9 mouse cellular contexts compared by ENCODE assay signal in genomic region chr9:53356219-53357155, GRCm38 (mm10). TPM values are rescaled to one million over a fixed set of nuclear protein-coding genes. Genes with fewer than 3 reads are reported as not detected.
DNase-seq lines count a peak whose midpoint lies in the region; ATAC-seq lines count a peak whose summit lies in the region.
"Had no signal": no experiment of that assay in that cellular context is flagged by ENCODE, and none has a peak within 500 bp of the region (broad histone marks: within the 10 kb centered on the region; RNA-seq: fewer than 3 reads in every experiment).

No protein-coding gene starts in this region.

- intact Hi-C loops in left cerebral cortex, postnatal 14 days (cut with DNase I): no loop called here

- 70% methylated on average over 14 of the region's 14 CpGs for WGBS in midbrain, embryonic 11.5 days

- H3K27ac ChIP-seq in midbrain, embryonic 11.5 days (ENCODE audit: low read depth, low read length): no peak overlapping the region
- H3K27ac ChIP-seq: hindbrain, embryonic 15.5 days had no signal

- ATAC-seq in common myeloid progenitor, adult 5-6 weeks (replicated peaks; ENCODE audit: low read depth, poor library complexity, severe bottlenecking): peak; percentile 72
- ATAC-seq in midbrain, embryonic 11.5 days (ENCODE audit: low FRiP score): no peak

- H3K9me3 ChIP-seq in midbrain, embryonic 11.5 days (ENCODE audit: control insufficient read depth, low read length): no peaks in the 10 kb centered on the region
- H3K9me3 ChIP-seq: hindbrain, embryonic 15.5 days had no signal

- no peaks in the 10 kb centered on the region for H3K36me3 ChIP-seq in midbrain, embryonic 11.5 days (ENCODE audit: control insufficient read depth, insufficient read depth, low read length)
- H3K36me3 ChIP-seq: hindbrain, embryonic 15.5 days had no signal

- no peaks in the 10 kb centered on the region for H3K4me1 ChIP-seq in midbrain, embryonic 11.5 days (ENCODE audit: control insufficient read depth, insufficient read depth, low read length)
- H3K4me1 ChIP-seq: hindbrain, embryonic 15.5 days had no signal

- peak; percentile 66 for DNase-seq in 416B (ENCODE audit: low read depth)
- DNase-seq in kidney, postnatal 14 days: peak; percentile 17
- peak; percentile 88 for DNase-seq in lung, postnatal 25 days (ENCODE audit: low spot score)
- no peak for DNase-seq in left cerebral cortex, postnatal 14 days (ENCODE audit: low spot score in 2 of 2)
- no peak for DNase-seq in midbrain, embryonic 11.5 days (ENCODE audit: low spot score, missing footprints)
- DNase-seq in cerebellum, postnatal 36 days: no peak
- no peak for DNase-seq in retina, postnatal 1 day

- no peak overlapping the region for H3K9ac ChIP-seq in midbrain, embryonic 11.5 days (ENCODE audit: low read length)
- H3K9ac ChIP-seq: hindbrain, embryonic 15.5 days had no signal

- H3K27me3 ChIP-seq in midbrain, embryonic 11.5 days (ENCODE audit: control insufficient read depth, insufficient read depth, low read length): no peaks in the 10 kb centered on the region
- H3K27me3 ChIP-seq: hindbrain, embryonic 15.5 days had no signal

- H3K4me2 ChIP-seq in midbrain, embryonic 11.5 days: no peak overlapping the region
- H3K4me2 ChIP-seq: hindbrain, embryonic 15.5 days had no signal

- no peak overlapping the region for H3K4me3 ChIP-seq in midbrain, embryonic 11.5 days (ENCODE audit: low read depth, low read length)
- H3K4me3 ChIP-seq: hindbrain, embryonic 15.5 days had no signal

RNA-seq across cellular contexts. Expression of gene Kdelc2, which starts 27.3 kb away (rescaled TPM):
- total RNA-seq in common myeloid progenitor, adult 5-6 weeks (2017): 7.6 and 8.7 TPM in 2 replicates
- 1 to 10 TPM; 8.3 to 8.9 TPM for total RNA-seq in left cerebral cortex, postnatal 14 days (2021)
- 11.0 and 12.9 TPM in 2 replicates for polyA plus RNA-seq in midbrain, embryonic 11.5 days (2014; fragmentation: Nextera tagmentation; extraction: Ambion mirVana)

RNA-seq across cellular contexts. Expression of gene 4930550C14Rik, which starts 45.6 kb away (rescaled TPM):
- total RNA-seq in common myeloid progenitor, adult 5-6 weeks (2017): 1.6 TPM in 1 of 2 replicates, not detected in the other
- total RNA-seq in left cerebral cortex, postnatal 14 days (2021): under 1 TPM; 0.33 to 0.44 TPM
- 0.30 and 0.34 TPM in 2 replicates for polyA plus RNA-seq in midbrain, embryonic 11.5 days (2014; fragmentation: Nextera tagmentation; extraction: Ambion mirVana)

RNA-seq across cellular contexts. Expression of gene Exph5, which starts 55.0 kb away (rescaled TPM):
- total RNA-seq in common myeloid progenitor, adult 5-6 weeks (2017): not detected in 2 replicates
- total RNA-seq in left cerebral cortex, postnatal 14 days (2021): 10 to 100 TPM; 12.8 to 19.1 TPM
- 0.70 TPM in 2 replicates for polyA plus RNA-seq in midbrain, embryonic 11.5 days (2014; fragmentation: Nextera tagmentation; extraction: Ambion mirVana)

Comparison
In these comparisons a context has a peak if more than half of its experiments do, and no peak if none do; other contexts are left out.
1. DNase-seq: peak in 416B (single experiment), kidney, postnatal 14 days (single experiment) and lung, postnatal 25 days (single experiment); none in left cerebral cortex, postnatal 14 days (0 of 2), midbrain, embryonic 11.5 days (single experiment), cerebellum, postnatal 36 days (0 of 2) and retina, postnatal 1 day (single experiment).
2. RNA of gene Exph5, which starts 55.0 kb away (total RNA-seq): 12.8 to 19.1 TPM in left cerebral cortex, postnatal 14 days; not detected in common myeloid progenitor, adult 5-6 weeks; every median in the first group is over 10 times any median in the second.